In the genomic region with DNA sequence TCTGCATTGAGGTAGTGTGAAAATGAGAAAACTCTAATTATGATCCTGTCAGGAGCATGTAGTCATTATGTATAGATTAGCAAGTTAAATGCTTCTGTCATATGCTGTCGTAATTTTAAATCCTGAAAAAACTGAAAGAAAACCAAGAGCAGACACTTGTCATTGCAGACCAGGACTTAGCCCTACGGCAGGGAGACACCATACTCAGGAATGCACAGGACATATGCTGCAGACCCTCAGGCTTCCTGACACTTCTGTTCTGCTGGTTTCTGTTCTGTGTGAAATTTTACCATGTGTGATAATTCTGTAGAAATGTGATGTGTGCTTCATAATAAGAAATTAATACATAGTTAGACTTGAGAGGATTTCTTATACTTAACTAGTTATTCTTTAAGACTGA, we compare ENCODE assay signal across 16 mouse cellular contexts.
"Had no signal": no experiment of that assay in that cellular context is flagged by ENCODE, and none has a peak within 500 bp of the region (broad histone marks: within the 10 kb centered on the region; RNA-seq: fewer than 3 reads in every experiment).

No protein-coding gene starts in this region.

- H3K9ac ChIP-seq: liver, embryonic 15.5 days; liver, postnatal 0 days; lung, embryonic 15.5 days; midbrain, embryonic 12.5 days; midbrain, embryonic 15.5 days; neural tube, embryonic 12.5 days had no signal

- H3K36me3 ChIP-seq: liver, embryonic 15.5 days; lung, embryonic 15.5 days; midbrain, embryonic 12.5 days; midbrain, embryonic 15.5 days; neural tube, embryonic 12.5 days had no signal

- H3K4me1 ChIP-seq: liver, embryonic 15.5 days; lung, embryonic 15.5 days; megakaryocyte, embryonic 14.5 days; midbrain, embryonic 12.5 days; midbrain, embryonic 15.5 days; neural tube, embryonic 12.5 days had no signal

- H3K4me3 ChIP-seq: liver, embryonic 15.5 days; lung, embryonic 15.5 days; megakaryocyte, embryonic 14.5 days; midbrain, embryonic 12.5 days; midbrain, embryonic 15.5 days; neural tube, embryonic 12.5 days had no signal

- H3K27me3 ChIP-seq: liver, embryonic 15.5 days; lung, embryonic 15.5 days; megakaryocyte, embryonic 14.5 days; midbrain, embryonic 12.5 days; midbrain, embryonic 15.5 days; neural tube, embryonic 12.5 days had no signal

- ATAC-seq: liver, postnatal 0 days; lung, postnatal 0 days; midbrain, embryonic 15.5 days had no signal

- H3K4me2 ChIP-seq: liver, embryonic 15.5 days; lung, embryonic 15.5 days; midbrain, embryonic 12.5 days; midbrain, embryonic 15.5 days; neural tube, embryonic 12.5 days had no signal

- DNase-seq: liver, postnatal 0 days; lung, adult 2 months; lung, postnatal 14 days; lung, postnatal 36 days; right cerebral cortex, postnatal 14 days; thymus, adult 18-20 months; thymus, postnatal 14 days; thymus, postnatal 36 days had no signal

- H3K27ac ChIP-seq: liver, embryonic 15.5 days; lung, embryonic 15.5 days; macrophage; midbrain, embryonic 12.5 days; midbrain, embryonic 15.5 days; neural tube, embryonic 12.5 days had no signal

- H3K9me3 ChIP-seq: liver, embryonic 15.5 days; lung, embryonic 15.5 days; megakaryocyte, embryonic 14.5 days; midbrain, embryonic 12.5 days; midbrain, embryonic 15.5 days; neural tube, embryonic 12.5 days had no signal
